Mouse (Mus musculus) heart, postnatal 0 days (tissue): ENCODE measurements around the gene B230104I21Rik.

Experiments used
- CTCF ChIP-seq: IDR thresholded peaks from 2 replicates; pipeline ENCODE4 v1.5.1; 2016; ENCODE audit warnings: antibody characterized with exemption, control low read depth, low read depth
- EP300 ChIP-seq: IDR thresholded peaks from 2 replicates; pipeline ENCODE4 v1.6.1; 2016; ENCODE audit warnings: antibody characterized with exemption, low read depth

- no peak for TF ChIP-seq CTCF
- no peak for TF ChIP-seq EP300
Observed at GRCm38 (mm10) chr4:154325410-154325809, 10.5 kb upstream of the B230104I21Rik start.
